Mouse (Mus musculus) bone marrow, adult 2 months (tissue): Measurements from ENCODE around the gene Slc26a6.

Experiments
- CTCF ChIP-seq: fragments of 200-500 bp; IDR thresholded peaks from 2 replicates; pipeline ENCODE4 v1.5.1; 2011; ENCODE audit warnings: low read length, control low read depth; ENCODE audit not compliant: control insufficient read depth, insufficient read depth
- POLR2A ChIP-seq: fragments of 200-500 bp; IDR thresholded peaks from 2 replicates; pipeline ENCODE4 v1.6.1; 2011; ENCODE audit warnings: low read depth, mild to moderate bottlenecking, control low read depth, low read length, borderline replicate concordance; ENCODE audit not compliant: control insufficient read depth

DNA sequence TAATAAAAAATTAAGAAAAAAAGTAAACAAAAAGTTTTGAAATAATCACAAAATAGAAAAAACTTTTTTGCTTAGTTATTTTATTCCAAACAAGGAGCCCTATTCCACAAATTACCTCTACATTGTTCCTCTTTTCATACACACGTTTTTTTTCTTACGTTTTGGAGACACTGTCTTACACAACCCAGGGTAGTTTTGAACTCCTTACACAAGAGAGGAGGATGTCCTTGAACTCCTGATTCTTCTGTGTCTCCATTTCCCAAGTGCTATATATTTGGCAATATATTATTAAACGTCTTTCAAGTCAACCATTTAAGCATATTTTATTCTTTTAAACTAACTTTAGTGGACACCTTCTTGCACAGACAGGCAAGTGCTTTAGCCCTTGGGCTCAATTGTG lies 82.9 kb downstream of the Slc26a6 start:
- TF ChIP-seq POLR2A (no peak), CTCF (no peak)
